Mouse (Mus musculus): Measurements from ENCODE around the gene Pxk. TPM values are rescaled to one million over a fixed set of nuclear protein-coding genes. Genes with fewer than 3 reads are reported as not detected.

Pxk gene
- total RNA-seq, 2 experiments from 2014 or later, result 27.4 to 29.6 TPM

- intact Hi-C loops (cut with DNase I), result loop anchor here (5.0 kb wide), 2 partner anchors 43 to 212 kb away; no protein-coding TSS in a partner anchor
- DNase-seq (ENCODE audit: extremely low spot score in 1 of 2, low spot score in 2 of 2), result no peak
Measured at GRCm38 (mm10) chr14:8174634-8175033, 76.6 kb downstream of the Pxk start.

GRCm38 (mm10) chr14:8176251-8176650, 78.2 kb downstream of the Pxk start:
- intact Hi-C loops (cut with DNase I), result no loop called here
- DNase-seq (ENCODE audit: extremely low spot score in 1 of 2, low spot score in 2 of 2), result no peak

- DNase-seq (ENCODE audit: extremely low spot score in 1 of 2, low spot score in 2 of 2), result no peak
- intact Hi-C loops (cut with DNase I), result no loop called here
Measured at GRCm38 (mm10) chr14:8180371-8181035, 82.5 kb downstream of the Pxk start.

- no peak for DNase-seq (ENCODE audit: extremely low spot score in 1 of 2, low spot score in 2 of 2)
- intact Hi-C loops (cut with DNase I), result no loop called here
Measured at GRCm38 (mm10) chr14:8183330-8183729, 85.3 kb downstream of the Pxk start.

- intact Hi-C loops (cut with DNase I), result no loop called here
- peak; percentile 49 to 78 for DNase-seq (ENCODE audit: extremely low spot score in 1 of 2, low spot score in 2 of 2)
Measured at GRCm38 (mm10) chr14:8186278-8187045, 88.5 kb downstream of the Pxk start.

GRCm38 (mm10) chr14:8190556-8190955, 92.5 kb downstream of the Pxk start:
- intact Hi-C loops (cut with DNase I), result no loop called here
- DNase-seq (ENCODE audit: extremely low spot score in 1 of 2, low spot score in 2 of 2), result no peak

GRCm38 (mm10) chr14:8191331-8191965, 93.4 kb downstream of the Pxk start:
- no peak for DNase-seq (ENCODE audit: extremely low spot score in 1 of 2, low spot score in 2 of 2)
- intact Hi-C loops (cut with DNase I), result no loop called here

- intact Hi-C loops (cut with DNase I), result no loop called here
- no peak for DNase-seq (ENCODE audit: extremely low spot score in 1 of 2, low spot score in 2 of 2)
Measured at GRCm38 (mm10) chr14:8192727-8193126, 94.7 kb downstream of the Pxk start.

GRCm38 (mm10) chr14:8200769-8201168, 102.8 kb downstream of the Pxk start:
- DNase-seq (ENCODE audit: extremely low spot score in 1 of 2, low spot score in 2 of 2), result no peak
- intact Hi-C loops (cut with DNase I), result no loop called here

GRCm38 (mm10) chr14:8201715-8202114, 103.7 kb downstream of the Pxk start:
- intact Hi-C loops (cut with DNase I), result no loop called here
- DNase-seq (ENCODE audit: extremely low spot score in 1 of 2, low spot score in 2 of 2), result no peak

GRCm38 (mm10) chr14:8206179-8206910, 108.3 kb downstream of the Pxk start:
- no peak for DNase-seq (ENCODE audit: extremely low spot score in 1 of 2, low spot score in 2 of 2)

GRCm38 (mm10) chr14:8207105-8207504, 109.1 kb downstream of the Pxk start:
- intact Hi-C loops (cut with DNase I), result no loop called here
- DNase-seq (ENCODE audit: extremely low spot score in 1 of 2, low spot score in 2 of 2), result no peak

More at GRCm38 (mm10) chr14:8206179-8206910, 108.3 kb downstream of the Pxk start:
- intact Hi-C loops (cut with DNase I), result no loop called here

GRCm38 (mm10) chr14:8207543-8207942, 109.5 kb downstream of the Pxk start:
- intact Hi-C loops (cut with DNase I), result no loop called here
- no peak for DNase-seq (ENCODE audit: extremely low spot score in 1 of 2, low spot score in 2 of 2)

- intact Hi-C loops (cut with DNase I), result no loop called here
- peak; percentile 60 for DNase-seq (ENCODE audit: extremely low spot score in 1 of 2, low spot score in 2 of 2)
Measured at GRCm38 (mm10) chr14:8208876-8209275, 110.9 kb downstream of the Pxk start.

GRCm38 (mm10) chr14:8209896-8210295, 111.9 kb downstream of the Pxk start:
- intact Hi-C loops (cut with DNase I), result no loop called here
- no peak for DNase-seq (ENCODE audit: extremely low spot score in 1 of 2, low spot score in 2 of 2)

GRCm38 (mm10) chr14:8212996-8213395, 115.0 kb downstream of the Pxk start:
- DNase-seq (ENCODE audit: extremely low spot score in 1 of 2, low spot score in 2 of 2), result no peak

GRCm38 (mm10) chr14:8213803-8214224, 115.8 kb downstream of the Pxk start, which contains the start of gene Kctd6:
Kctd6 (plus strand) TSS chr14:8214140.
- peak; percentile 95 to 99 for DNase-seq (ENCODE audit: extremely low spot score in 1 of 2, low spot score in 2 of 2)
- intact Hi-C loops (cut with DNase I), result no loop called here

More at GRCm38 (mm10) chr14:8212996-8213395, 115.0 kb downstream of the Pxk start:
- intact Hi-C loops (cut with DNase I), result no loop called here
